Mouse (Mus musculus) bone marrow macrophage, adult 2 months (primary cell): ENCODE measurements around the gene Hps6.

Experiments used
- CTCF ChIP-seq: IDR thresholded peaks from 2 replicates; pipeline ENCODE4 v1.5.1; 2012; ENCODE audit warnings: low read depth, mild to moderate bottlenecking, low read length, moderate library complexity
- POLR2A ChIP-seq: IDR thresholded peaks from 2 replicates; pipeline ENCODE4 v1.6.1; 2012; ENCODE audit warnings: mild to moderate bottlenecking, low read depth, low read length, borderline replicate concordance

- TF ChIP-seq CTCF (no peak), POLR2A (no peak)
Measured at GRCm38 (mm10) chr19:45993981-45994737, 9.1 kb upstream of the Hps6 start.
